Mouse (Mus musculus) thymus, postnatal 36 days (tissue): ENCODE data around the gene Oat.

Source experiments
- DNase-seq, 2 experiments: peaks; one replicate each; pipeline ENCODE4 v3.0.0; 2022; ENCODE audit warnings: mixed read lengths in 2 of 2

The Oat gene

DNA sequence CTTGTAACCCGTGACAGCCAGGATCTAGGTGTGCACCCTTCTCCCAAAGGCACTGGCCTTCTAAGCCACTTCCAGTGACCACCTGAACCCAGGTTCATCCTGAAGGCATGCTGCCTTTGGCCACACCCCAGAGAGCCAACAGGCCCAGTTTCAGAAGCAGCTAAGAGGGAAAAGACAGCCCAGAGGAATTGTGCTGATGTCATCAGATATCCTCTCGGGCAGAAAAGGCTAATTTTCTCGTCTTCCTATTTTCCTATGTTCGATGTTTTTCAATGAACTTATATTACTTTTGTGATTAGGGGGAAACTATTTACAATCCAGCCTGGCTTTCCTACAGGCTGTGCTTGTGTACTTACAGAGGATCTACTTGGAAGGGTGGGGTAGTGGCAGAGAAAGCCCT, 35.6 kb downstream of the Oat start:
- no peak for DNase-seq

DNA sequence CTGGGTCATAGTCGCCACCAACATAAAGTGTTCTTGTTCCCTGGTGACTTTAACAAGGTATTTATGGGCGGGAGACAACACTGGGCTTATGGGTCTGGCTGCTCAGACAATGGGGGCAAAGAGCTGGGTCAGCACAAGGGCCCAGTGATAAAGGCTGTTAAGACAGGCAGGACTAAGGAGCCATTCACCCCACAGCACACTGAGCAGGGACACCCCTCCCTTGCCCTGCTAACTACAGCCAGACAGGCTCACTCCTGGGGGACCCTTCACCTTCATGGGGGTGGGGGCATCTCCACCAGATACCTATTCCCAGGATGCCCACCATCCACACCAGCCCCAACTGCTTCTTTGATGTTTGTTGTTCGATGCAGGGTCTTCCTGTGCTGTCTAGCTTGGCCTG, 47.0 kb downstream of the Oat start:
- DNase-seq, result no peak

DNA sequence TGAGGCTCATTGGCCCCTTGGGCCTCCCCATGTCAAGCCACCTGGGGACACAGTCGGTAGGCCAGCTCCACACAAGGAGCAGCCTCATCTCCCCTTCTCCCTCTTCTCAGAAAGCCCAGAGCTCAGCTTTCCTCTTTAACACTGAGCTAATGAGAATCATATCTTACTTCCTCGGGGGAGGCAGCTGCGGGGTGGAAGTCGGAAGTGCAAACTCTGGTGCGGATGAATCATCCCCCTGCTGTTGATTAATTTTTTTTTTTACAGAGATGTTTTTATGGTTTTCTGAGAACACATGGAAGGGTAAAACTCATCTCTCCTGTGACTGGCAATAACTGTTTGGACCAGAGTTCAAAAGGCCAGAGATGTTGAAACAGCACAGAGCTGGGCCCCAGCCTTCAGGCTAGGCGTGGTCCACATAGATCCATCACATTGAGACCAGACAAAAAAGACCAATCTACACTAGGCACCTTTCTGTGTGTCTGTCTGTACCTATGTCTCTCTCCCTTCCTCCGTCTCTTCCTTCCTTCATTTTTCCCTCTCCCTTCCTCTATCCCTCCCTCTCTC, 62.7 kb downstream of the Oat start:
- DNase-seq, result no peak

DNA sequence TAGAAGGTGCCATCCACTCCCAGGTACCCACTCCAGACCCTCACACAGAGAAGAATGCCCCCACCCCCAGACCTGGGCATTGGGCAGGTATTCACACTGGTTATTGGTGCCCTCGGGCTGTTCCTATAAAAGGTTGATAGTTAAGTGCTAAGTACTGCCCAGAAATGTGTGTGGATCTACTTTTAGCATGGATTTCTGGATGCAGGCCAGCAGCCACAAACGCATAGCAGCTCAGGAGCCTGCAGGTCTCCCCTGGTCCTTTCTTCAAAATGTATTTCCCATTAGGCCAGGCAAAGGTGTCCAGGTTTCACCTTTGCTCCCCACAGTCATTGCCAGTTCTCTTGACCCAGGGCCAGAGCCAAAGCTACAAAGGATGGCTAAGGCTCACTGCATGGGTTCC, 67.1 kb downstream of the Oat start:
- no peak for DNase-seq
